Mouse (Mus musculus) stomach, postnatal 0 days (tissue): ENCODE measurements around the gene Nlrp1b. TPM values are rescaled to one million over a fixed set of nuclear protein-coding genes. Genes with fewer than 3 reads are reported as not detected.

ENCODE experiments used
- ATAC-seq: fragments of 200-750 bp; cut with Nextera tagmentation; 2 replicates; pipeline ENCODE4 v1.8.0; 2017; ENCODE audit not compliant: low FRiP score, low TSS enrichment
- DNase-seq: peaks from one replicate; pipeline ENCODE4 v3.0.0-alpha.2; 2016; ENCODE audit warnings: low spot score
- H3K27ac ChIP-seq: fragments of 300-500 bp; sonication (generic); replicated peaks from 2 replicates; pipeline ENCODE4 v1.5.1; 2014; ENCODE audit warnings: mild to moderate bottlenecking, control low read depth
- H3K27me3 ChIP-seq: fragments of 300-500 bp; sonication (generic); 2 replicates; pipeline ENCODE4 v1.6.1; 2014; ENCODE audit warnings: low read length; ENCODE audit not compliant: control insufficient read depth, insufficient read depth
- H3K36me3 ChIP-seq: fragments of 300-500 bp; sonication (generic); 2 replicates; pipeline ENCODE4 v1.6.1; 2014; ENCODE audit warnings: low read length, mixed read lengths; ENCODE audit not compliant: control insufficient read depth, insufficient read depth
- H3K4me1 ChIP-seq: fragments of 300-500 bp; sonication (generic); replicated peaks from 2 replicates; pipeline ENCODE4 v1.6.1; 2014; ENCODE audit warnings: antibody characterized with exemption; ENCODE audit not compliant: control insufficient read depth, insufficient read depth
- H3K4me2 ChIP-seq: fragments of 300-500 bp; sonication (generic); replicated peaks from 2 replicates; pipeline ENCODE4 v1.6.1; 2014; ENCODE audit warnings: low read depth, mild to moderate bottlenecking, control low read depth, moderate library complexity
- H3K4me3 ChIP-seq: fragments of 300-500 bp; sonication (generic); 2 replicates; pipeline ENCODE4 v1.5.1; 2014; ENCODE audit warnings: low read depth, low read length, control low read depth
- H3K9ac ChIP-seq: fragments of 300-500 bp; sonication (generic); 2 replicates; pipeline ENCODE4 v1.6.1; 2014; ENCODE audit warnings: mild to moderate bottlenecking, low read length, control low read depth, mixed read lengths
- H3K9me3 ChIP-seq: fragments of 300-500 bp; sonication (generic); 2 replicates; pipeline ENCODE4 v1.6.1; 2016; ENCODE audit warnings: low read length; ENCODE audit not compliant: control insufficient read depth
- CTCF ChIP-seq: IDR thresholded peaks from 2 replicates; pipeline ENCODE4 v1.5.1; 2016; ENCODE audit warnings: antibody characterized with exemption, low read depth, mild to moderate bottlenecking, moderate library complexity
- EP300 ChIP-seq: optimal IDR thresholded peaks from 2 replicates; pipeline ENCODE3; 2016; ENCODE audit warnings: antibody characterized with exemption
- WGBS: fragments of 180-500 bp; shearing (Covaris S2); extraction: QIAGEN DNeasy Blood & Tissue Kit; methylation state at CpG from one replicate; pipeline ENCODE4 v1.1.7; 2014; 5-methylcytosine and 5-hydroxymethylcytosine counted together
- polyA plus RNA-seq: library from polyadenylated mRNA; unstranded; fragments of >200 nt; fragmentation: Nextera tagmentation; extraction: Ambion mirVana; gene quantifications from 2 replicates; pipeline ENCODE4 v1.2.1, GENCODE M21; 2015

Gene Nlrp1b
- 0.04 and 0.07 TPM in 2 replicates for polyA plus RNA-seq

- TF ChIP-seq CTCF: no peak
- TF ChIP-seq EP300: no peak
- Histone ChIP-seq H3K27ac (no peak within 1 kb of the TSS), H3K27me3 (no peaks in the 10 kb centered on the region), H3K9ac (no peak within 1 kb of the TSS), H3K4me2 (no peak within 1 kb of the TSS), H3K36me3 (no peaks in the 10 kb centered on the region), H3K9me3 (no peaks in the 10 kb centered on the region), H3K4me1 (no peaks in the 10 kb centered on the region), H3K4me3 (no peak within 1 kb of the TSS)
- ATAC-seq: no peak
- DNase-seq: no peak
- WGBS: 49% methylated on average over 2 of the region's 2 CpGs
These were observed at the start of gene Nlrp1b for GRCm38 (mm10) chr11:71230684-71231480. Nlrp1b (minus strand) TSS chr11:71230733.

DNA sequence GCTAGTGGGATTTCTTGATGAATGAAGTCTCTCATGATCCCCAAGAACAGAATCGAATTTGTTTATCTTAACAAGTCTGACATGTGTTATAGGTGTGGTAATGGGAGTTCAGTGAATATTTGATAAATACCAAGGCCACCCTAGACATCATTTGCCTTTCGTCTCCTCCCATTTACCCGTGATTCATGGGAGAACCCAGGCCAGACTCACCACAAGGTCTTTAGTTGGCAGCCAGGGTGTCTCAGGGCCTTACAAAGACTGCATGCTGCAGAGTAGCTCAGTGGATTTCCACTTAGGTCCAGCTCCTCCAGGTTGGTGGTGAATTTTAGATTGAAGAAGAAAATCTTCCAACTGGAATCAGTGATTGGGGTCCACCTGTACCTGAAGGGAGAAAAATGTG, 30.5 kb upstream of the Nlrp1b start:
- H3K27ac ChIP-seq: no peak overlapping the region
- no peaks in the 10 kb centered on the region for H3K36me3 ChIP-seq
- H3K4me1 ChIP-seq: no peaks in the 10 kb centered on the region
- DNase-seq (no peak), ATAC-seq (no peak)
- 58% methylated on average over 3 of the region's 3 CpGs for WGBS
- H3K9me3 ChIP-seq: no peaks in the 10 kb centered on the region
- no peak overlapping the region for H3K4me2 ChIP-seq
- no peak overlapping the region for H3K4me3 ChIP-seq
- H3K27me3 ChIP-seq: no peaks in the 10 kb centered on the region
- H3K9ac ChIP-seq: no peak overlapping the region
- TF ChIP-seq EP300 (no peak), CTCF (no peak)

DNA sequence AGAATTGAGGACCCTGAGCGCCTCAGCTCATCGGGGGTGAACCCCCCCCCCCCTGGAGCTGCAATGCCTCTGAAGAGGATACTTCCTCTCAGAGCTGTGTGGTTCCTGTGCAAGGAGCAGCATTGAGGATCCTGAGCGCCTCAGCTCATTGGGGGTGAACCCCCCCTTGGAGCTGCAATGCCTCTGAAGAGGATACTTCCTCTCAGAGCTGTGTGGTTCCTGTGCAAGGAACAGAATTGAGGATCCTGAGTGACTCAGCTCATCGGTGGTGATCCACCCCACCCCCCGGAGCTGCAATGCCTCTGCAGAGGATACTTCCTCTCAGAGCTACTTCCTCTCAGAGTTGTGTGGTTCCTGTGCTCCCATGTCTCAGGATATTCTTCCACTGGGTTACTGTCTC, 20.8 kb upstream of the Nlrp1b start:
- 80% methylated on average over 5 of the region's 5 CpGs for WGBS
- Histone ChIP-seq H3K36me3 (no peaks in the 10 kb centered on the region), H3K27ac (no peak overlapping the region), H3K4me1 (no peaks in the 10 kb centered on the region), H3K27me3 (no peaks in the 10 kb centered on the region), H3K9me3 (no peaks in the 10 kb centered on the region), H3K4me2 (no peak overlapping the region), H3K9ac (no peak overlapping the region), H3K4me3 (no peak overlapping the region)
- DNase-seq (no peak), ATAC-seq (no peak)
- TF ChIP-seq CTCF (no peak), EP300 (no peak)

DNA sequence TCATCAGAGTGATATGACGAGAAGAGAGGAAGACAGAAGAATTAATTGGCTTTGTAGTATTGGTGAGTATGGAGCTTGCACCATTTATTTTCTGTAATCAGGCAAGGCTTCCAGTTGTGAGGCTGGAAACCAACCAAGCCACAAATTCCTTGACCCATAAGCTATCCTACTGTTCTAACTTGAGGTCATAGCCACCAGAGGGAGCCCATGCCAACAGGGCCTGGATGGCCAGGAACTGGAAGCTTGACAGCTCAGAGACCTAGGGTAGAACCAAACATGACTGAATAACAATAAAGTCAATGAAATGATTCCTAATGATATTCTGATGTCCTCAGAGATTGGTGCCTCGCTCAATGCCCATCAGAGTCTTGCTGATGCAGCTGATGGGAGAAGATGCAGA, 5.9 kb downstream of the Nlrp1b start:
- Histone ChIP-seq H3K4me1 (no peaks in the 10 kb centered on the region), H3K27me3 (no peaks in the 10 kb centered on the region), H3K9ac (no peak overlapping the region), H3K9me3 (no peaks in the 10 kb centered on the region), H3K27ac (no peak overlapping the region), H3K4me2 (no peak overlapping the region), H3K36me3 (no peaks in the 10 kb centered on the region), H3K4me3 (no peak overlapping the region)
- WGBS: 65% methylated on average over 2 of the region's 2 CpGs
- ATAC-seq (no peak), DNase-seq (no peak)
- TF ChIP-seq CTCF (peak; percentile 56), EP300 (no peak)

GRCm38 (mm10) chr11:71202703-71203102, 27.8 kb downstream of the Nlrp1b start:
- Histone ChIP-seq H3K27me3 (no peaks in the 10 kb centered on the region), H3K4me3 (no peak overlapping the region), H3K4me1 (no peaks in the 10 kb centered on the region), H3K36me3 (no peaks in the 10 kb centered on the region), H3K4me2 (no peak overlapping the region), H3K9me3 (no peaks in the 10 kb centered on the region), H3K27ac (no peak overlapping the region), H3K9ac (no peak overlapping the region)
- WGBS: 48% methylated on average over 4 of the region's 4 CpGs
- DNase-seq (peak; percentile 21), ATAC-seq (peak; percentile 65)
- no peak for TF ChIP-seq CTCF
- TF ChIP-seq EP300: no peak

DNA sequence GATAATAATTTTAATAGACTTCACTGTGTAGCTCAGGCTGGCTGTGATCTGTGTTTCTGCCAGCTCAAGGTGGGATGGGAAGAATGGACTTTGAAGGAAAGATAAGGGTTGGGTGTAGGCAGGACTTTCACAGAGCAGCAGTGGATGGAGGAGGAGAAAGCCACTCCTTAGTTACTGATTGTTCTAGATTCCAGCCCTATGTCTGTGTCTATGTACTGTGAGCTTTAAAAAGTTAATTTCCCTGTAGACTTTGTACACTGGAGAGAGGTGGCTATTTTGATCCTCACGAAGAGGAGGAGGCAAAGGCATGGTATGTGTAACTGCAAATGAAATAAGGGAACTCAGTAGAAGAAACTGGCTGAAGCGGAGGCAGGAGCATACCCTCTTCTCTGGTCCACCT, 31.2 kb downstream of the Nlrp1b start:
- ATAC-seq: no peak

More for the DNA sequence above, 31.2 kb downstream of the Nlrp1b start:
- no peak for DNase-seq
- no peak overlapping the region for H3K27ac ChIP-seq
- no peak overlapping the region for H3K4me3 ChIP-seq
- H3K4me2 ChIP-seq: no peak overlapping the region
- H3K27me3 ChIP-seq: no peaks in the 10 kb centered on the region
- 82% methylated on average over 2 of the region's 2 CpGs for WGBS
- H3K9ac ChIP-seq: no peak overlapping the region
- no peaks in the 10 kb centered on the region for H3K36me3 ChIP-seq
- H3K4me1 ChIP-seq: no peaks in the 10 kb centered on the region
- H3K9me3 ChIP-seq: no peaks in the 10 kb centered on the region
- TF ChIP-seq EP300 (no peak), CTCF (no peak)
